Mouse (Mus musculus) midbrain, embryonic 12.5 days (tissue): ENCODE measurements around the gene Creld1. TPM values are rescaled to one million over a fixed set of nuclear protein-coding genes. Genes with fewer than 3 reads are reported as not detected.

Source experiments
- ATAC-seq: fragments of 200-750 bp; cut with Nextera tagmentation; 2 replicates; pipeline ENCODE4 v1.8.0; 2017; ENCODE audit warnings: low read depth, moderate TSS enrichment, moderate library complexity; ENCODE audit not compliant: low FRiP score
- H3K27ac ChIP-seq: fragments of 300-500 bp; sonication (generic); replicated peaks from 2 replicates; pipeline ENCODE4 v1.5.1; 2016; ENCODE audit warnings: mild to moderate bottlenecking
- H3K27me3 ChIP-seq: fragments of 300-500 bp; sonication (generic); 2 replicates; pipeline ENCODE4 v1.6.1; 2016; ENCODE audit warnings: mild to moderate bottlenecking
- H3K36me3 ChIP-seq: fragments of 300-500 bp; sonication (generic); 2 replicates; pipeline ENCODE4 v1.6.1; 2016
- H3K4me1 ChIP-seq: fragments of 300-500 bp; sonication (generic); 2 replicates; pipeline ENCODE4 v1.6.1; 2016
- H3K4me2 ChIP-seq: fragments of 300-500 bp; sonication (generic); replicated peaks from 2 replicates; pipeline ENCODE4 v1.6.1; 2016; ENCODE audit warnings: mild to moderate bottlenecking, moderate library complexity
- H3K4me3 ChIP-seq: fragments of 300-500 bp; sonication (generic); 2 replicates; pipeline ENCODE4 v1.5.1; 2016; ENCODE audit warnings: mild to moderate bottlenecking
- H3K9ac ChIP-seq: fragments of 300-500 bp; sonication (generic); replicated peaks from 2 replicates; pipeline ENCODE4 v1.6.1; 2016; ENCODE audit warnings: mild to moderate bottlenecking, moderate library complexity
- H3K9me3 ChIP-seq: fragments of 300-500 bp; sonication (generic); 2 replicates; pipeline ENCODE4 v1.6.1; 2016; ENCODE audit warnings: mild to moderate bottlenecking
- WGBS: fragments of 180-500 bp; shearing (Covaris S2); methylation state at CpG from one replicate; pipeline ENCODE4 v1.1.7; 2016; 5-methylcytosine and 5-hydroxymethylcytosine counted together
- microRNA-seq: library from miRNA; unstranded; fragments of <30 nt; microRNA quantifications from one replicate; pipeline ENCODE4, GENCODE M21; 2017
- polyA plus RNA-seq: library from polyadenylated mRNA; unstranded; fragments of >200 nt; fragmentation: Nextera tagmentation; extraction: Ambion mirVana; gene quantifications from 2 replicates; pipeline ENCODE4 v1.2.1, GENCODE M21; 2016

Creld1 gene
- polyA plus RNA-seq, 1 experiment from 2014 or later, result 44.0 TPM

DNA sequence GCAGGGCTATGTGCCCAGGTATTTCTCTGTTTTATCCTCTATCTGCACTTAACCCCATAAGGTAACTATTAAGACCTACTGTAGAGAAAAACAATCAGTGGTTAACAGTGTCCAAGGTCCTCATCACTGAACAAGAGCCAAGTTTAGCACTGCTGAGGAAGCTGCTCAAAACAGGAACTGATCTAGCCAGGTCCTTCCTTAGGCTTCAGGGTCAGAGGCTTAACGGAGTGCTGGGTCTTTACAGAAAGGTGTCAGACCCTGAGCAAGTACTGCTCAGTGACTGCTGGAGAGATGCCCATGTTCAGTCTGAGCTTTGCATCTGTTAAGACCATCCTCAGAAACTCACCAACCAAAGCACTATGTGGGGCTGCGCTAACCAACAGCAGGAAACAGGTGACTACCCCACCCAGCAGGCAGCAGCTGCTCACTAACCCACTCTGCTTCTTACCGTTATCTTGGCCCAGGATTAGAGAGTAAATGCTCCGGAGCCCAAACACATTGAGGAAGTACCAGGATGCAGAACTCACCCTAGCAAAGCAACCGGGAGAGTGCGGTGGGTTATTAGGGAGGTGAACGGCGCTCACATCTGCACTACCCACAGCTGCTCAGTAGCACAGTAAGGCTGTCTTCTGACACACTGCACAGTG, 34.5 kb downstream of the Creld1 start:
- ATAC-seq, result no peak
- Histone ChIP-seq H3K27me3 (no peaks in the 10 kb centered on the region), H3K4me2 (no peak overlapping the region), H3K27ac (no peak overlapping the region), H3K9me3 (no peaks in the 10 kb centered on the region), H3K4me3 (no peak overlapping the region), H3K9ac (no peak overlapping the region), H3K36me3 (peaks cover 94% of the 10 kb centered on the region), H3K4me1 (no peaks in the 10 kb centered on the region)
- 94% methylated on average over 8 of the region's 8 CpGs for WGBS

GRCm38 (mm10) chr6:113522310-113522709, 39.2 kb downstream of the Creld1 start:
- ATAC-seq, result no peak
- no peaks in the 10 kb centered on the region for H3K4me1 ChIP-seq
- peaks cover 67% of the 10 kb centered on the region for H3K36me3 ChIP-seq
- H3K9me3 ChIP-seq, result no peaks in the 10 kb centered on the region
- H3K4me3 ChIP-seq, result no peak overlapping the region
- H3K9ac ChIP-seq, result no peak overlapping the region
- H3K27ac ChIP-seq, result no peak overlapping the region
- WGBS, result 85% methylated on average over 1 of the region's 1 CpGs
- no peak overlapping the region for H3K4me2 ChIP-seq
- no peaks in the 10 kb centered on the region for H3K27me3 ChIP-seq

- Histone ChIP-seq H3K36me3 (peaks cover 64% of the 10 kb centered on the region), H3K27ac (no peak overlapping the region), H3K9me3 (no peaks in the 10 kb centered on the region), H3K4me1 (no peaks in the 10 kb centered on the region), H3K9ac (no peak overlapping the region), H3K27me3 (no peaks in the 10 kb centered on the region), H3K4me2 (no peak overlapping the region), H3K4me3 (no peak overlapping the region)
- 94% methylated on average over 8 of the region's 8 CpGs for WGBS
- no peak for ATAC-seq
Observed at GRCm38 (mm10) chr6:113523420-113523819, 40.3 kb downstream of the Creld1 start.

- Histone ChIP-seq H3K27me3 (no peaks in the 10 kb centered on the region), H3K27ac (peak within 1 kb of the TSS; percentile 73), H3K4me1 (peaks cover 17% of the 10 kb centered on the region), H3K4me2 (peak within 1 kb of the TSS; percentile 80), H3K9ac (peak within 1 kb of the TSS; percentile 75), H3K9me3 (no peaks in the 10 kb centered on the region), H3K4me3 (peak within 1 kb of the TSS; percentile 87), H3K36me3 (peaks cover 18% of the 10 kb centered on the region; the same call in 1 of the 2 replicates)
- WGBS, result under 1% methylated on average over 47 of the region's 47 CpGs
- ATAC-seq, result peak; percentile 94
Observed at GRCm38 (mm10) chr6:113530932-113531839, 48.1 kb downstream of the Creld1 start, which contains the start of the genes Emc3 and Fancd2. TSS of gene Emc3 (minus strand) at chr6:113531652. TSS of gene Fancd2 (plus strand) at chr6:113531682.

DNA sequence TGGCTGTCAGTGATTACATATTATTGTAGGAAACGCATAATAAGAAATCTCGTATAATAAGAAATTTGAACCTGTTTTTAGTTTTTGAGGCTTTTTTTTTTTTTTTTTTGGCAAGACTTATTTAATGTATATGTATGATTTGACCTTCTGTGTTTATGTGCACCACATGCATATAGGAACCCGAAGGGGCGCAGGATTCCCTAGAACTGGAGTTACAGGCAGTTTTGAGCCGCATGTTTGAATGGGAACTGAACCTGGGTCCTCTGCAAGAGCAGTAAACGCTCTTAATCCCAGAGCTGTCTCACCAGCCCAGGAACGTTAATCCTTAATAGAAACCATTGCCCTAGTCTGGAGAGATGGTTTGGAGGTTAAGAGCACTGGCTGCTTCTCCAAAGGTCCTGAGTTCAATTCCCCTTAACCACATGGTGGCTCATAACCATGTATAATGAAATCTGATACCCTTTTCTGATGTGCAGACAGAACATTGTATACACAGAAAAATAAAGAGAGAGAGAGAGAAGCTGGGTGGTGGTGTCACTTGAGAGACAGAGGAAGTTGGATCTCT, 48.8 kb downstream of the Creld1 start:
- peak overlapping the region; percentile 87 for H3K4me3 ChIP-seq
- H3K9ac ChIP-seq, result peak overlapping the region; percentile 75; the same call in 1 of the 2 replicates
- no peaks in the 10 kb centered on the region for H3K9me3 ChIP-seq
- H3K27ac ChIP-seq, result no peak overlapping the region
- H3K4me2 ChIP-seq, result peak overlapping the region; percentile 80
- peaks cover 17% of the 10 kb centered on the region for H3K4me1 ChIP-seq
- 7% methylated on average over 7 of the region's 7 CpGs for WGBS
- no peak for ATAC-seq
- peaks cover 19% of the 10 kb centered on the region for H3K36me3 ChIP-seq
- no peaks in the 10 kb centered on the region for H3K27me3 ChIP-seq

DNA sequence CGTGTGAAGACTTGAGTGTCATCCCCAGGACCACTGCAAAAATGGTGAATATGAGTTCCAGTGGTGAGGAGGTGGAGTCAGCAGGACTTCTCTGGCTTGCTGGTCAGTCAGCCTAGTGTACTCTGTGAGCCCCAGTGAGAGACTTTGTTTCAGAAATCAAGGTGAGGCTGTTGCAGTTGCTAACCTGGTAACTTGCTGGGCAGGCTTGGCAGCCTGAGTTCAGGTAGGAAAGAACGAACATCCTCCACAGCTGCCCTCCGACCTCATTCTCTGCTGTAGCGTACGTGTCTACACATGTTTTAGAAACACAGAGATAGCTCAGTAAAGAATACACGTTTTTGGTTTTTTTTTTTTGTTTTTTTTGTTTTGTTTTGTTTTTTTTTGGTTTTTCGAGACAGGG, 51.8 kb downstream of the Creld1 start:
- H3K4me3 ChIP-seq, result no peak overlapping the region
- no peak for ATAC-seq
- H3K36me3 ChIP-seq, result peaks cover 10% of the 10 kb centered on the region
- no peak overlapping the region for H3K27ac ChIP-seq
- H3K4me2 ChIP-seq, result no peak overlapping the region
- H3K9me3 ChIP-seq, result no peaks in the 10 kb centered on the region
- 87% methylated on average over 7 of the region's 7 CpGs for WGBS
- H3K4me1 ChIP-seq, result peaks cover 15% of the 10 kb centered on the region
- no peaks in the 10 kb centered on the region for H3K27me3 ChIP-seq
- no peak overlapping the region for H3K9ac ChIP-seq

DNA sequence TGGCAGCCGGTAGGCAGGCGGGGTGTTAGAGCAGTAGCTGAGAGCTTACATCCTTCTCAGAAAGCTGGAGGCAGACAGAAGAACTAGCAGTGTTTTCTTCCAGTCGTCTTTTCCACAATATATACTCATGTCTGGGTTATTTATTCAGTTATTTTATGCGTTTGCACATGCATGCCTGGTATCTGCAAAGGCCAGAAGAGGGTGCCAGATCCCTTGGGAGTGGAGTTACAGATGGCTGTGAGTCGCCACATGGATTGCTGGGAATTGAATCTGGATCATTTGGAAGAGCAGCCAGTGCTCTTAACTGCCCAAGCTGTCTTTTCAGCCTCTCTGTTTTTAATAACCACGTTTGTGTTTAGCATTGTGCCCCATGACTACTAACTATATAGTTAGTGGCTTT, 58.5 kb downstream of the Creld1 start:
- H3K4me2 ChIP-seq, result no peak overlapping the region
- H3K9me3 ChIP-seq, result no peaks in the 10 kb centered on the region
- H3K27me3 ChIP-seq, result no peaks in the 10 kb centered on the region
- H3K9ac ChIP-seq, result no peak overlapping the region
- ATAC-seq, result no peak
- H3K4me3 ChIP-seq, result no peak overlapping the region
- 92% methylated on average over 6 of the region's 6 CpGs for WGBS
- peaks cover 3% of the 10 kb centered on the region; the same call in 1 of the 2 replicates for H3K36me3 ChIP-seq
- H3K4me1 ChIP-seq, result no peaks in the 10 kb centered on the region
- H3K27ac ChIP-seq, result no peak overlapping the region

Small RNA genes within 50 kb of the gene (microRNA-seq; reads per million reads assigned to microRNA genes)
- not detected for gene Gm23365

Other genes starting within 250 kb of the Creld1 start
- 48.1 and 48.7 TPM in 2 replicates for gene Mtmr14, start 245.5 kb upstream of the Creld1 start, polyA plus RNA-seq
- gene Cpne9, start 201.0 kb upstream of the Creld1 start, polyA plus RNA-seq, result 0.22 and 0.34 TPM in 2 replicates
- 29.6 and 31.2 TPM in 2 replicates for gene Brpf1, start 176.2 kb upstream of the Creld1 start, polyA plus RNA-seq
- 11.7 and 13.6 TPM in 2 replicates for gene Ogg1, start 156.3 kb upstream of the Creld1 start, polyA plus RNA-seq
- gene Camk1, start 139.3 kb upstream of the Creld1 start, polyA plus RNA-seq, result 66.5 and 67.4 TPM in 2 replicates
- gene Tada3, start 105.4 kb upstream of the Creld1 start, polyA plus RNA-seq, result 63.2 and 64.5 TPM in 2 replicates
- 332 and 360 TPM in 2 replicates for gene Arpc4, start 105.2 kb upstream of the Creld1 start, polyA plus RNA-seq
- 6.3 and 7.9 TPM in 2 replicates for gene Ttll3, start 94.0 kb upstream of the Creld1 start, polyA plus RNA-seq
- 24.3 and 26.7 TPM in 2 replicates for gene Rpusd3, start 64.0 kb upstream of the Creld1 start, polyA plus RNA-seq
- not detected in 2 replicates for gene Cidec, start 47.5 kb upstream of the Creld1 start, polyA plus RNA-seq
- 73.4 and 74.9 TPM in 2 replicates for gene Jagn1, start 40.7 kb upstream of the Creld1 start, polyA plus RNA-seq
- gene Il17re, start 24.8 kb upstream of the Creld1 start, polyA plus RNA-seq, result 0.51 and 0.93 TPM in 2 replicates
- 4.3 and 6.3 TPM in 2 replicates for gene Il17rc, start 11.9 kb upstream of the Creld1 start, polyA plus RNA-seq
- gene Prrt3, start 18.6 kb downstream of the Creld1 start, polyA plus RNA-seq, result 2.5 and 2.8 TPM in 2 replicates
- 81.3 and 87.7 TPM in 2 replicates for gene Emc3, start 48.4 kb downstream of the Creld1 start, polyA plus RNA-seq
- gene Fancd2, start 48.4 kb downstream of the Creld1 start, polyA plus RNA-seq, result 12.7 and 13.0 TPM in 2 replicates
- gene Fancd2os, start 117.4 kb downstream of the Creld1 start, polyA plus RNA-seq, result 0.22 TPM in 1 of 2 replicates, not detected in the other
- gene Brk1, start 121.5 kb downstream of the Creld1 start, polyA plus RNA-seq, result 184 and 196 TPM in 2 replicates
- gene Vhl, start 140.7 kb downstream of the Creld1 start, polyA plus RNA-seq, result 55.1 and 56.3 TPM in 2 replicates
- 1.4 and 2.3 TPM in 2 replicates for gene Irak2, start 155.2 kb downstream of the Creld1 start, polyA plus RNA-seq
- 0.64 and 0.93 TPM in 2 replicates for gene Tatdn2, start 213.8 kb downstream of the Creld1 start, polyA plus RNA-seq
- gene Ghrl, start 236.6 kb downstream of the Creld1 start, polyA plus RNA-seq, result 0.84 and 0.90 TPM in 2 replicates